Mouse (Mus musculus): ENCODE results near the gene Fgf8.
A peak's percentile ranks its signal among the peaks of the same experiment; 100 is the strongest.

The Fgf8 gene

GRCm38 (mm10) chr19:45748206-45748605 lies 5.5 kb upstream of the Fgf8 start:
- no peak for DNase-seq

- peak; percentile 94 for DNase-seq
These were observed 4.5 kb upstream of the Fgf8 start for GRCm38 (mm10) chr19:45747028-45747867.

GRCm38 (mm10) chr19:45746153-45747020 lies 3.7 kb upstream of the Fgf8 start:
- peak; percentile 87 for DNase-seq

- DNase-seq: no peak
These were observed 2.8 kb upstream of the Fgf8 start for GRCm38 (mm10) chr19:45745344-45746152.

- DNase-seq: no peak
These were observed 904 bp upstream of the Fgf8 start for GRCm38 (mm10) chr19:45743619-45744018.

- no peak for DNase-seq
These were observed 365 bp upstream of the Fgf8 start for GRCm38 (mm10) chr19:45742984-45743575.

GRCm38 (mm10) chr19:45741431-45742217 lies 1.1 kb downstream of the Fgf8 start:
- DNase-seq: no peak

- no peak for DNase-seq
These were observed 1.9 kb downstream of the Fgf8 start for GRCm38 (mm10) chr19:45740817-45741216.

- DNase-seq: no peak
These were observed 2.5 kb downstream of the Fgf8 start for GRCm38 (mm10) chr19:45740233-45740632.

GRCm38 (mm10) chr19:45738521-45738920 lies 4.2 kb downstream of the Fgf8 start:
- no peak for DNase-seq

GRCm38 (mm10) chr19:45737846-45738484 lies 4.8 kb downstream of the Fgf8 start:
- no peak for DNase-seq

GRCm38 (mm10) chr19:45737208-45737845 lies 5.4 kb downstream of the Fgf8 start:
- no peak for DNase-seq

- DNase-seq: peak; percentile 31
These were observed 5.9 kb downstream of the Fgf8 start for GRCm38 (mm10) chr19:45736855-45737207.

- no peak for DNase-seq
These were observed 6.5 kb downstream of the Fgf8 start for GRCm38 (mm10) chr19:45736241-45736640.

GRCm38 (mm10) chr19:45734762-45735161 lies 8.0 kb downstream of the Fgf8 start:
- DNase-seq: no peak

- no peak for DNase-seq
These were observed 8.5 kb downstream of the Fgf8 start for GRCm38 (mm10) chr19:45734191-45734590.

- no peak for DNase-seq
These were observed 9.2 kb downstream of the Fgf8 start for GRCm38 (mm10) chr19:45733564-45733963.

GRCm38 (mm10) chr19:45731658-45732057 lies 11.1 kb downstream of the Fgf8 start:
- DNase-seq: no peak

GRCm38 (mm10) chr19:45730042-45730441 lies 12.7 kb downstream of the Fgf8 start:
- no peak for DNase-seq

GRCm38 (mm10) chr19:45727231-45727630 lies 15.5 kb downstream of the Fgf8 start:
- DNase-seq: no peak

Data from lung, postnatal 36 days (tissue).